Mouse (Mus musculus) cerebellum, adult 2 months (tissue): ENCODE measurements around the gene Coro1a.

ENCODE experiments used
- CTCF ChIP-seq: fragments of 200-500 bp; IDR thresholded peaks from 2 replicates; pipeline ENCODE4 v1.5.1; 2011; ENCODE audit warnings: low read depth, mild to moderate bottlenecking, control low read depth, low read length, moderate library complexity, borderline replicate concordance; ENCODE audit not compliant: insufficient read depth
- POLR2A ChIP-seq: fragments of 200-500 bp; IDR thresholded peaks from 2 replicates; pipeline ENCODE4 v1.6.1; 2011; ENCODE audit warnings: low read length, control low read depth, borderline replicate concordance; ENCODE audit not compliant: insufficient read depth

- TF ChIP-seq CTCF (no peak), POLR2A (no peak)
Observed at GRCm38 (mm10) chr7:126711910-126712309, 4.3 kb upstream of the Coro1a start.
